Mouse (Mus musculus): ENCODE measurements around the gene Gpr158. TPM values are rescaled to one million over a fixed set of nuclear protein-coding genes. Genes with fewer than 3 reads are reported as not detected.

Gpr158 gene
- polyA plus RNA-seq, 1 experiment from 2014 or later, result 0.25 TPM

- no peak for ATAC-seq (ENCODE audit: insufficient read depth, low FRiP score, low TSS enrichment)
- Histone ChIP-seq H3K9me3 (ENCODE audit: control insufficient read depth, low read length) (no peaks in the 10 kb centered on the region), H3K9ac (ENCODE audit: low read length) (no peak overlapping the region), H3K27me3 (ENCODE audit: control insufficient read depth, insufficient read depth, low read length) (no peaks in the 10 kb centered on the region), H3K36me3 (ENCODE audit: control insufficient read depth, insufficient read depth, low read length) (no peaks in the 10 kb centered on the region), H3K4me2 (ENCODE audit: low read depth) (no peak overlapping the region), H3K4me1 (ENCODE audit: control insufficient read depth, insufficient read depth, low read length) (no peaks in the 10 kb centered on the region), H3K4me3 (ENCODE audit: low read depth, low read length) (no peak overlapping the region), H3K27ac (ENCODE audit: low read depth, low read length) (no peak overlapping the region)
- no peak for DNase-seq (ENCODE audit: low spot score)
- 69% methylated on average over 2 of the region's 2 CpGs for WGBS
Measured at GRCm38 (mm10) chr2:21676839-21677123, 309.4 kb downstream of the Gpr158 start.

- no peak overlapping the region for H3K27ac ChIP-seq (ENCODE audit: low read depth, low read length)
- no peaks in the 10 kb centered on the region for H3K36me3 ChIP-seq (ENCODE audit: control insufficient read depth, insufficient read depth, low read length)
- DNase-seq (ENCODE audit: low spot score), result no peak
- no peaks in the 10 kb centered on the region for H3K4me1 ChIP-seq (ENCODE audit: control insufficient read depth, insufficient read depth, low read length)
- H3K9ac ChIP-seq (ENCODE audit: low read length), result no peak overlapping the region
- no peak for ATAC-seq (ENCODE audit: insufficient read depth, low FRiP score, low TSS enrichment)
- H3K27me3 ChIP-seq (ENCODE audit: control insufficient read depth, insufficient read depth, low read length), result no peaks in the 10 kb centered on the region
- H3K9me3 ChIP-seq (ENCODE audit: control insufficient read depth, low read length), result no peaks in the 10 kb centered on the region
- 70% methylated on average over 1 of the region's 1 CpGs for WGBS
- H3K4me2 ChIP-seq (ENCODE audit: low read depth), result no peak overlapping the region
- H3K4me3 ChIP-seq (ENCODE audit: low read depth, low read length), result no peak overlapping the region
Measured at GRCm38 (mm10) chr2:21680735-21681270, 313.5 kb downstream of the Gpr158 start.

GRCm38 (mm10) chr2:21684736-21685135, 317.4 kb downstream of the Gpr158 start:
- Histone ChIP-seq H3K27ac (ENCODE audit: low read depth, low read length) (no peak overlapping the region), H3K4me1 (ENCODE audit: control insufficient read depth, insufficient read depth, low read length) (no peaks in the 10 kb centered on the region), H3K4me3 (ENCODE audit: low read depth, low read length) (no peak overlapping the region), H3K4me2 (ENCODE audit: low read depth) (no peak overlapping the region), H3K36me3 (ENCODE audit: control insufficient read depth, insufficient read depth, low read length) (no peaks in the 10 kb centered on the region), H3K27me3 (ENCODE audit: control insufficient read depth, insufficient read depth, low read length) (no peaks in the 10 kb centered on the region), H3K9ac (ENCODE audit: low read length) (no peak overlapping the region), H3K9me3 (ENCODE audit: control insufficient read depth, low read length) (no peaks in the 10 kb centered on the region)
- 92% methylated on average over 3 of the region's 3 CpGs for WGBS
- ATAC-seq (ENCODE audit: insufficient read depth, low FRiP score, low TSS enrichment), result no peak
- no peak for DNase-seq (ENCODE audit: low spot score)

GRCm38 (mm10) chr2:21693128-21693527, 325.8 kb downstream of the Gpr158 start:
- H3K9ac ChIP-seq (ENCODE audit: low read length), result no peak overlapping the region
- 90% methylated on average over 9 of the region's 9 CpGs for WGBS
- no peak overlapping the region for H3K4me3 ChIP-seq (ENCODE audit: low read depth, low read length)
- H3K9me3 ChIP-seq (ENCODE audit: control insufficient read depth, low read length), result no peaks in the 10 kb centered on the region
- H3K27ac ChIP-seq (ENCODE audit: low read depth, low read length), result no peak overlapping the region
- H3K27me3 ChIP-seq (ENCODE audit: control insufficient read depth, insufficient read depth, low read length), result no peaks in the 10 kb centered on the region
- H3K36me3 ChIP-seq (ENCODE audit: control insufficient read depth, insufficient read depth, low read length), result no peaks in the 10 kb centered on the region
- no peak overlapping the region for H3K4me2 ChIP-seq (ENCODE audit: low read depth)
- DNase-seq (ENCODE audit: low spot score), result no peak
- ATAC-seq (ENCODE audit: insufficient read depth, low FRiP score, low TSS enrichment), result no peak
- no peaks in the 10 kb centered on the region for H3K4me1 ChIP-seq (ENCODE audit: control insufficient read depth, insufficient read depth, low read length)

GRCm38 (mm10) chr2:21693807-21694594, 326.7 kb downstream of the Gpr158 start:
- no peak overlapping the region for H3K4me2 ChIP-seq (ENCODE audit: low read depth)
- H3K4me3 ChIP-seq (ENCODE audit: low read depth, low read length), result no peak overlapping the region
- ATAC-seq (ENCODE audit: insufficient read depth, low FRiP score, low TSS enrichment), result no peak
- no peak overlapping the region for H3K27ac ChIP-seq (ENCODE audit: low read depth, low read length)
- no peaks in the 10 kb centered on the region for H3K4me1 ChIP-seq (ENCODE audit: control insufficient read depth, insufficient read depth, low read length)
- WGBS, result 52% methylated on average over 5 of the region's 5 CpGs
- no peak overlapping the region for H3K9ac ChIP-seq (ENCODE audit: low read length)
- no peaks in the 10 kb centered on the region for H3K9me3 ChIP-seq (ENCODE audit: control insufficient read depth, low read length)
- no peaks in the 10 kb centered on the region for H3K27me3 ChIP-seq (ENCODE audit: control insufficient read depth, insufficient read depth, low read length)
- no peaks in the 10 kb centered on the region for H3K36me3 ChIP-seq (ENCODE audit: control insufficient read depth, insufficient read depth, low read length)
- DNase-seq (ENCODE audit: low spot score), result no peak

GRCm38 (mm10) chr2:21728075-21728474, 360.7 kb downstream of the Gpr158 start:
- Histone ChIP-seq H3K4me3 (ENCODE audit: low read depth, low read length) (no peak overlapping the region), H3K27me3 (ENCODE audit: control insufficient read depth, insufficient read depth, low read length) (no peaks in the 10 kb centered on the region)

GRCm38 (mm10) chr2:21783721-21784120, 416.4 kb downstream of the Gpr158 start:
- H3K27me3 ChIP-seq (ENCODE audit: control insufficient read depth, insufficient read depth, low read length), result no peaks in the 10 kb centered on the region
- no peaks in the 10 kb centered on the region for H3K9me3 ChIP-seq (ENCODE audit: control insufficient read depth, low read length)
- no peak overlapping the region for H3K4me3 ChIP-seq (ENCODE audit: low read depth, low read length)
- ATAC-seq (ENCODE audit: insufficient read depth, low FRiP score, low TSS enrichment), result no peak
- no peaks in the 10 kb centered on the region for H3K4me1 ChIP-seq (ENCODE audit: control insufficient read depth, insufficient read depth, low read length)
- WGBS, result 86% methylated on average over 2 of the region's 2 CpGs
- DNase-seq (ENCODE audit: low spot score), result no peak
- H3K36me3 ChIP-seq (ENCODE audit: control insufficient read depth, insufficient read depth, low read length), result no peaks in the 10 kb centered on the region
- H3K4me2 ChIP-seq (ENCODE audit: low read depth), result no peak overlapping the region
- H3K27ac ChIP-seq (ENCODE audit: low read depth, low read length), result no peak overlapping the region
- H3K9ac ChIP-seq (ENCODE audit: low read length), result no peak overlapping the region

More at GRCm38 (mm10) chr2:21728075-21728474, 360.7 kb downstream of the Gpr158 start:
- Histone ChIP-seq H3K36me3 (ENCODE audit: control insufficient read depth, insufficient read depth, low read length) (no peaks in the 10 kb centered on the region), H3K4me2 (ENCODE audit: low read depth) (no peak overlapping the region), H3K27ac (ENCODE audit: low read depth, low read length) (no peak overlapping the region), H3K4me1 (ENCODE audit: control insufficient read depth, insufficient read depth, low read length) (no peaks in the 10 kb centered on the region), H3K9me3 (ENCODE audit: control insufficient read depth, low read length) (no peaks in the 10 kb centered on the region), H3K9ac (ENCODE audit: low read length) (no peak overlapping the region)
- DNase-seq (ENCODE audit: low spot score), result no peak
- ATAC-seq (ENCODE audit: insufficient read depth, low FRiP score, low TSS enrichment), result no peak
- WGBS, result 88% methylated on average over 4 of the region's 4 CpGs

- no peak for DNase-seq (ENCODE audit: low spot score)
- no peaks in the 10 kb centered on the region for H3K4me1 ChIP-seq (ENCODE audit: control insufficient read depth, insufficient read depth, low read length)
- H3K4me2 ChIP-seq (ENCODE audit: low read depth), result no peak overlapping the region
- no peaks in the 10 kb centered on the region for H3K27me3 ChIP-seq (ENCODE audit: control insufficient read depth, insufficient read depth, low read length)
- H3K36me3 ChIP-seq (ENCODE audit: control insufficient read depth, insufficient read depth, low read length), result no peaks in the 10 kb centered on the region
- H3K9me3 ChIP-seq (ENCODE audit: control insufficient read depth, low read length), result no peaks in the 10 kb centered on the region
- no peak overlapping the region for H3K4me3 ChIP-seq (ENCODE audit: low read depth, low read length)
- no peak overlapping the region for H3K27ac ChIP-seq (ENCODE audit: low read depth, low read length)
- WGBS, result 78% methylated on average over 2 of the region's 2 CpGs
- no peak for ATAC-seq (ENCODE audit: insufficient read depth, low FRiP score, low TSS enrichment)
- no peak overlapping the region for H3K9ac ChIP-seq (ENCODE audit: low read length)
Measured at GRCm38 (mm10) chr2:21793156-21793555, 425.8 kb downstream of the Gpr158 start.

GRCm38 (mm10) chr2:21799616-21800015, 432.3 kb downstream of the Gpr158 start:
- Histone ChIP-seq H3K27me3 (ENCODE audit: control insufficient read depth, insufficient read depth, low read length) (no peaks in the 10 kb centered on the region), H3K9ac (ENCODE audit: low read length) (no peak overlapping the region), H3K4me1 (ENCODE audit: control insufficient read depth, insufficient read depth, low read length) (no peaks in the 10 kb centered on the region), H3K27ac (ENCODE audit: low read depth, low read length) (no peak overlapping the region), H3K9me3 (ENCODE audit: control insufficient read depth, low read length) (no peaks in the 10 kb centered on the region), H3K4me2 (ENCODE audit: low read depth) (no peak overlapping the region), H3K4me3 (ENCODE audit: low read depth, low read length) (no peak overlapping the region), H3K36me3 (ENCODE audit: control insufficient read depth, insufficient read depth, low read length) (no peaks in the 10 kb centered on the region)
- ATAC-seq (ENCODE audit: insufficient read depth, low FRiP score, low TSS enrichment), result no peak
- no peak for DNase-seq (ENCODE audit: low spot score)
- 82% methylated on average over 3 of the region's 3 CpGs for WGBS
